Mouse (Mus musculus) bone marrow macrophage, adult 2 months (primary cell): ENCODE results near the gene Cyp11a1.

ENCODE experiments used
- CTCF ChIP-seq: IDR thresholded peaks from 2 replicates; pipeline ENCODE4 v1.5.1; 2012; ENCODE audit warnings: low read depth, mild to moderate bottlenecking, low read length, moderate library complexity
- POLR2A ChIP-seq: IDR thresholded peaks from 2 replicates; pipeline ENCODE4 v1.6.1; 2012; ENCODE audit warnings: mild to moderate bottlenecking, low read depth, low read length, borderline replicate concordance

- no peak for TF ChIP-seq CTCF
- TF ChIP-seq POLR2A, result no peak
These were observed 28.2 kb upstream of the Cyp11a1 start for GRCm38 (mm10) chr9:57978025-57978424.
